Mouse (Mus musculus): ENCODE data around the gene Fpr3.
"Not testable (repeated sequence)": the region's sequence is repeated elsewhere in the genome, so short reads cannot be mapped to it uniquely, and the experiment has no call there.

Gene Fpr3

DNA sequence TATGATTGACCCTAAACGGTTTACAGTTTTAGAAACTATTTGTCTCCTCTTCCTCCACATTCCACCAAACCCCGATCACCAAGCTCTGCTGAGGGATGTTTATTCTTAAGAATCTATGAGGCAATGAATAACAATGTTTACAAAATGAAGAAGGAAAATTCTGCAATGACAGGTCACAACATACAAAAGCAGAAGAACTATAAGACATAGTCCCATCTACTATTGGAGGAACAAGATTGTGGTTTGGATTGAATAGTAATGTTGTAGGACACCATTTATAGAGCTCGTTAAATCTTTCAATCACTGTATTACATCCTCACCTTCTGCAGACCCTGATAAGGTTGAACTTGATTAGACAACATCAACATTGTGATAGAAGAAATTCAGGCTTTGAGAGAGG is 5.0 kb upstream of the Fpr3 start:
- in situ Hi-C loops (cut with MboI, MseI): no loop called here

- in situ Hi-C loops (cut with MboI, MseI): no loop called here
Observed at GRCm38 (mm10) chr17:17883840-17884239, 3.8 kb upstream of the Fpr3 start, which contains the start of gene Fpr1. Fpr1 (minus strand) TSS chr17:17883940.

- in situ Hi-C loops (cut with MboI, MseI): no loop called here
Observed at GRCm38 (mm10) chr17:17889732-17890425, 2.2 kb downstream of the Fpr3 start.

DNA sequence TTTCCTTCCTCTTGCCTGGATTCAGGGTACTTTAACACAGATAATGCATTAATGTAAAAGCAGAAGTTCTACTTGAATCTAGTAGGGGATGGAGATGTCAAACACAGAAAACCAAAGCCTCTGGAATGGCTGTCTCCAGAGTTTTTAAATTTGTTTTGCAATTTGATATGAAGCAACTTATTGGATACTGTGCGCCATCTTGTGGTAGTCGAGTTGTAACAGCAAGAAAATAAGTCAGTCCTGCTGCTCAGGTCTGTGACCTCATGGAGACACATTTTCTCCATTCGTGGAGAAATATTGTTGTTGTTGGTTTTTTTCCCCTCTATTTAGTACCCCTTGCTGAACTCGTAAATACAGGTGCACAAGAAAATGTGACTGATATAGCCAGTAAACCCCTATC is 8.4 kb downstream of the Fpr3 start:
- in situ Hi-C loops (cut with MboI, MseI): loop anchor here (5.0 kb wide), 1 partner anchor 129 kb away; no protein-coding TSS in a partner anchor

GRCm38 (mm10) chr17:17899268-17899667 is 11.6 kb downstream of the Fpr3 start:
- in situ Hi-C loops (cut with MboI, MseI): loop anchor here (5.0 kb wide), 1 partner anchor 132 kb away; no protein-coding TSS in a partner anchor

- in situ Hi-C loops (cut with MboI, MseI): no loop called here
Observed at GRCm38 (mm10) chr17:17900768-17901167, 13.1 kb downstream of the Fpr3 start.

DNA sequence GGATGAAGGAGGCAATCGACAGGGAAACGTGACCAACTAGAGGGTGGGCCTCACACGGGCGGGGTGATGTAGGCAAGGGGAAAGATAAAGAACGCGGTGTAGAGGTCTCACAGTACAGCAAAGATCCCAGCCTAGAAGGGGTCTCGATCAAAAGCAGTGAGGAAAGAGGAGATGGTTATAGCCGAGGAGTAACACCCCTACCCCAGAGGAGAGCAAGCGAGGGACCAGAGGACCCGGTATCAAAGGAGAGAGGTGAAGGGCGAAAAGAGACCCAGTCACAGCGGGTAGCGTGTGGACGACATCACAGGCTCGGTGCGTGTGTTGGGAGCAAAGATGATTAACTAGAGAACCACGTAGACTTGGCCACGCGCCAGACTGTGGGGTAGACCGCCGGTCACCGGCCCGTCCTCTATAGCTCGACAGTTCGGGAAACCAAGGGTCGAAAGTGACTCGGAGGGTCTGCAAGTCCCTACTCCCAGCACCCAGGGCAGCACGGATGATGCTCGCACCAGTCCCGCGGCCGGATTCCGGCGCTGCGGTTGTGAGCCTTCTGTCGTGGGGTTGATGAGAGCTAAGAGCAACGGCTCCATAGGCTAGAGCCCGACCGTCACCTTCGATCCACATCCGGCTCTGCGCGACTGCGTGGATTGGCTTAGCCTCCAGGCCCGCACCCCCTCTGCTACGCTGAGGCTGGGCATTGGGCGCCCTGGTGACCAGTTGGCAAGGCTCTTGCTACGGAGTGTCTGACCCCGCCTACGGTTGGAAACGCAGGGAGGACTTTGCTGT is 22.2 kb downstream of the Fpr3 start:
- in situ Hi-C loops (cut with MboI, MseI): loop anchor here (10.0 kb wide), 1 partner anchor 465 kb away; no protein-coding TSS in a partner anchor

DNA sequence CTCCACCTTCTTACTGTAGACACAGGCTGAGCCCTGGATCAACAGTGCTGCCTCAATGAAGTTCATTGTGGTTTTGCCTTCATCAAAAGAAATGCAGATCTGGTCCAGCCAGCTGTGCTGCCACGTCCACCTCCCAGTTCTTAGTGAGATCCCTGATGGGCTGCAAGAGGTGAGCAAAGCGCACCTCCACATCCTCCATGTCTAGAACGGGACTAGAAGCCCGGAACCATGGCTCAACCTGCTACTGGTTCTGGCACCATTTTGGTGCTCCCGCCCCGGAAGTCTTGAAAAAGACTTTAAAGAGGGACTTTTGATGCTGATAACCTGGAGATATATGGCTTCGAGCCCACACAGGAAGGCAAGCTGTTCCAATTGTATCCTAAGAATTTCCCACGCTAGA is 25.0 kb downstream of the Fpr3 start:
- in situ Hi-C loops (cut with MboI, MseI): loop anchor here (10.0 kb wide), 1 partner anchor 462 kb away; no protein-coding TSS in a partner anchor

- in situ Hi-C loops (cut with MboI, MseI): loop anchor here (10.0 kb wide), 1 partner anchor 457 kb away; no protein-coding TSS in a partner anchor
Observed at GRCm38 (mm10) chr17:17917376-17917775, 29.7 kb downstream of the Fpr3 start.

GRCm38 (mm10) chr17:17917782-17918181 is 30.1 kb downstream of the Fpr3 start:
- in situ Hi-C loops (cut with MboI, MseI): loop anchor here (10.0 kb wide), 1 partner anchor 457 kb away; no protein-coding TSS in a partner anchor

DNA sequence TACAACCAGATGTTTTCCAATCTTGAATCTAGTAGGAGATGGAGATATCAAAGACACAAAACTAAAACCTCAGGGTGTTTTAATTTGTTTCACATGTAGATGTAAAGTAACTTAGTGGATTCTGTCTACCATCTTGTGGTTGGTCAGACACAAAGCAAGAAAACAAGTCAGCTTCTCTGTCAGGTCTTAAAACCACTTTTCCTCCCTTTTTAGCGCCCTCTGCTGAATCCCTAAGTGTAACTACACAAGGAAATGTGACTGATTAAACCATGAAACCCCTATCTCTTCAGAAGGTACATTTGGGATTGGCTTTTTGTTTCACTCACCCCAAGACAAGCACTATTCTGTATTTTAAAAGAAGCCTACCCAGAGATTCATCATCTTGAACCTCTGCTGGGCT is 85.8 kb downstream of the Fpr3 start:
- in situ Hi-C loops (cut with MboI, MseI): no loop called here

DNA sequence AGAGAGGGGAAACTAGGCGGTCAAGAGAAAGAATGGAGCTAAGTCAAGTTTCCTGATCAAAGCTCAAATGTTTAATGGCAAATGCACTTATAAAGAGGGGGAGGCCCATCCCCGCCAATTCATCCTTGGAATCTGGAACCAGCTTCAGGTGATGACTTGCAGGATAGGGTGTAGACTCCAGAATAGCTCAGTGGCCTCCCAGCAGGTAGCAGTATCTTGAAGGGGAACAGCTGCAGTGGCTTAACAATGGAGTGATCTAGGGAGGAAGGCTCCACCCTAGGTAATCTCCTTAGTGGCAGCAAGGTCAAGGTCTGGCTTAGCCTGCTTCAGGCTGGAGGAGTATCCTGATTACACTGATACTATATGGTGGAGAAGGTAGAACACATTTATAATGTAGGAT is 93.6 kb downstream of the Fpr3 start:
- in situ Hi-C loops (cut with MboI, MseI): not testable (repeated sequence)

GRCm38 (mm10) chr17:18004752-18005151 is 117.1 kb downstream of the Fpr3 start:
- in situ Hi-C loops (cut with MboI, MseI): no loop called here

Measured in T-helper 1 cell (primary cell).